21 mouse cellular contexts compared by ENCODE assay signal in the genomic region with DNA sequence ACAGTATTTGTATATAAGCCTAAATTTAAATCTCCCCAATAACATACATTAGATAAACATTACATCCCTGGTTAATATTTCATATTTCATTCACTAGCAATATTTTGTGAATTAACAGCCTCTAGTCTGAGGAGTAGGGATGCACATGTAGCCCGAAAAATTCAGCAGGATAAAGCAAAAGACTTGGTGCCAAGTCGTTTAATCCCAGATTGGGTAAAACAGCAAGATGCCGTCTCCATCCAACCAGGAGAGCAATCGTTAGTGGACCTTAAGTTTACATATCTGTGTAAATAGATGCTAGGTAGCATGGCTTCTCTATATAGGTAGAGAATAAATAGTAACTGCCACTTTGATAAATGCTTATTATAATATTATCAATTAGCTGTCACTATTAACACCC. TPM values are rescaled to one million over a fixed set of nuclear protein-coding genes. Genes with fewer than 3 reads are reported as not detected.
"Had no signal": no experiment of that assay in that cellular context is flagged by ENCODE, and none has a peak within 500 bp of the region (broad histone marks: within the 10 kb centered on the region; RNA-seq: fewer than 3 reads in every experiment).

No protein-coding gene starts in this region.

- H3K27ac ChIP-seq: midbrain, embryonic 10.5 days; midbrain, embryonic 12.5 days; neural tube, embryonic 13.5 days; neural tube, embryonic 15.5 days had no signal

- H3K4me2 ChIP-seq: lung, embryonic 14.5 days; midbrain, embryonic 12.5 days; neural tube, embryonic 13.5 days; neural tube, embryonic 15.5 days had no signal

- H3K27me3 ChIP-seq: midbrain, embryonic 12.5 days; neural tube, embryonic 13.5 days; neural tube, embryonic 15.5 days had no signal

- H3K9me3 ChIP-seq: midbrain, embryonic 10.5 days; midbrain, embryonic 12.5 days; neural tube, embryonic 13.5 days; neural tube, embryonic 15.5 days had no signal

- H3K4me1 ChIP-seq: midbrain, embryonic 10.5 days; midbrain, embryonic 12.5 days; neural tube, embryonic 13.5 days; neural tube, embryonic 15.5 days had no signal

- H3K9ac ChIP-seq: lung, embryonic 14.5 days; midbrain, embryonic 12.5 days; neural tube, embryonic 13.5 days; neural tube, embryonic 15.5 days had no signal

- H3K36me3 ChIP-seq: midbrain, embryonic 10.5 days; midbrain, embryonic 12.5 days; neural tube, embryonic 13.5 days; neural tube, embryonic 15.5 days had no signal

- ATAC-seq: midbrain, embryonic 16.5 days had no signal

- H3K4me3 ChIP-seq: midbrain, embryonic 10.5 days; midbrain, embryonic 12.5 days; myocyte; neural tube, embryonic 13.5 days; neural tube, embryonic 15.5 days had no signal

- DNase-seq: lung, adult 18-20 months; lung, embryonic 14.5 days; lung, postnatal 10 days; lung, postnatal 4 days; midbrain, embryonic 14.5 days; retina, postnatal 1 day; right cerebral cortex, adult 18-20 months; right cerebral cortex, postnatal 25 days; right cerebral cortex, postnatal 4 days; spleen, adult 18-20 months; thymus, adult 18-20 months; thymus, postnatal 14 days; thymus, postnatal 36 days had no signal

RNA-seq across cellular contexts. Expression of a gene that starts 52.0 kb away (rescaled TPM):
- total RNA-seq: megakaryocyte, adult 5-6 weeks; megakaryocyte-erythroid progenitor cell, adult 5-6 weeks had no signal
- polyA plus RNA-seq: myocyte had no signal
